Mouse (Mus musculus): Measurements from ENCODE around the gene Hoxb3. TPM values are rescaled to one million over a fixed set of nuclear protein-coding genes. Genes with fewer than 3 reads are reported as not detected.

Hoxb3 gene
- polyA plus RNA-seq, 1 experiment from 2014 or later = 53.8 TPM

GRCm38 (mm10) chr11:96347717-96348116 lies 24.6 kb downstream of the Hoxb3 start:
- in situ Hi-C loops (cut with MboI; ENCODE audit: low pct_unique_long_range_greater_than_20kb) = no loop called here
- no peak for TF ChIP-seq CTCF (IDR thresholded peaks at IDR 0.05)

GRCm38 (mm10) chr11:96348141-96348928 lies 25.2 kb downstream of the Hoxb3 start:
- POLR2A ChIA-PET = interaction anchor here (0.5 to 7.8 kb wide), 14 partner anchors 7 to 195 kb away, joined by 3 to 51 read pairs (median 6); partner anchors contain the start of genes Hoxb3 and Hoxb5
- CTCF ChIA-PET = interaction anchor here (1.0 to 2.4 kb wide), 5 partner anchors 16 to 391 kb away, joined by 3 to 12 read pairs (median 4); partner anchors contain the start of gene Hoxb5
- ATAC-seq (no peak), DNase-seq (ENCODE audit: low read depth, low spot score) (no peak)
- no peak for TF ChIP-seq CTCF (IDR thresholded peaks at IDR 0.05)
- H3K27me3 ChIP-seq = no peaks in the 10 kb centered on the region
- in situ Hi-C loops (cut with MboI; ENCODE audit: low pct_unique_long_range_greater_than_20kb) = no loop called here

More at GRCm38 (mm10) chr11:96347717-96348116, 24.6 kb downstream of the Hoxb3 start:
- ATAC-seq = no peak
- ChIA-PET CTCF (interaction anchor here (0.8 to 2.4 kb wide), 7 partner anchors 16 to 273 kb away, joined by 3 to 12 read pairs (median 4); partner anchors contain the start of gene Hoxb5), POLR2A (interaction anchor here (0.9 to 2.4 kb wide), 12 partner anchors 9 to 196 kb away, joined by 3 to 10 read pairs (median 5); partner anchors contain the start of genes Hoxb3 and Hoxb5)
- DNase-seq (ENCODE audit: low read depth, low spot score) = no peak
- H3K27me3 ChIP-seq = no peaks in the 10 kb centered on the region

- ChIA-PET CTCF (interaction anchor here (1.4 to 2.4 kb wide), 4 partner anchors 17 to 391 kb away, joined by 4 to 12 read pairs (median 4); partner anchors contain the start of gene Hoxb5), POLR2A (interaction anchor here (0.5 to 7.8 kb wide), 10 partner anchors 8 to 194 kb away, joined by 3 to 51 read pairs (median 6); partner anchors contain the start of gene Hoxb5)
- no peak for DNase-seq (ENCODE audit: low read depth, low spot score)
- TF ChIP-seq CTCF (IDR thresholded peaks at IDR 0.05) = no peak
- ATAC-seq = no peak
- in situ Hi-C loops (cut with MboI; ENCODE audit: low pct_unique_long_range_greater_than_20kb) = no loop called here
- H3K27me3 ChIP-seq = no peaks in the 10 kb centered on the region
Observed at GRCm38 (mm10) chr11:96348988-96349387, 25.9 kb downstream of the Hoxb3 start.

GRCm38 (mm10) chr11:96349491-96350340 lies 26.6 kb downstream of the Hoxb3 start:
- in situ Hi-C loops (cut with MboI; ENCODE audit: low pct_unique_long_range_greater_than_20kb) = loop anchor here (5.0 kb wide), 2 partner anchors 37 to 63 kb away; no protein-coding TSS in a partner anchor
- DNase-seq (ENCODE audit: low read depth, low spot score) = no peak
- ChIA-PET CTCF (interaction anchor here (1.4 to 2.4 kb wide), 2 partner anchors 45 to 390 kb away, joined by 4 to 12 read pairs; partner anchors contain the start of gene Hoxb5), POLR2A (interaction anchor here (0.8 to 7.8 kb wide), 7 partner anchors 9 to 206 kb away, joined by 3 to 51 read pairs (median 12); no protein-coding TSS in a partner anchor)
- TF ChIP-seq CTCF (IDR thresholded peaks at IDR 0.05) = no peak
- no peaks in the 10 kb centered on the region for H3K27me3 ChIP-seq
- peak; percentile 26 for ATAC-seq

- in situ Hi-C loops (cut with MboI; ENCODE audit: low pct_unique_long_range_greater_than_20kb) = loop anchor here (5.0 kb wide), 2 partner anchors 38 to 62 kb away; no protein-coding TSS in a partner anchor
- CTCF ChIA-PET = no interaction called here
- ATAC-seq (no peak), DNase-seq (ENCODE audit: low read depth, low spot score) (no peak)
- POLR2A ChIA-PET = interaction anchor here (0.9 to 7.8 kb wide), 7 partner anchors 9 to 206 kb away, joined by 3 to 51 read pairs (median 12); no protein-coding TSS in a partner anchor
- H3K27me3 ChIP-seq = no peaks in the 10 kb centered on the region
- no peak for TF ChIP-seq CTCF (IDR thresholded peaks at IDR 0.05)
Observed at GRCm38 (mm10) chr11:96350341-96350624, 27.2 kb downstream of the Hoxb3 start, which contains the start of gene Hoxb2. Gene Hoxb2 (plus strand): TSS chr11:96350525.

GRCm38 (mm10) chr11:96350791-96351190 lies 27.7 kb downstream of the Hoxb3 start:
- ChIA-PET POLR2A (interaction anchor here (0.5 to 7.8 kb wide), 12 partner anchors 10 to 463 kb away, joined by 3 to 51 read pairs (median 6); no protein-coding TSS in a partner anchor), CTCF (interaction anchor here (0.8 kb wide), 1 partner anchor 22 kb away, joined by 3 read pairs; no protein-coding TSS in a partner anchor)
- H3K27me3 ChIP-seq = no peaks in the 10 kb centered on the region
- ATAC-seq (no peak), DNase-seq (ENCODE audit: low read depth, low spot score) (no peak)
- no peak for TF ChIP-seq CTCF (IDR thresholded peaks at IDR 0.05)
- in situ Hi-C loops (cut with MboI; ENCODE audit: low pct_unique_long_range_greater_than_20kb) = loop anchor here (5.0 kb wide), 2 partner anchors 38 to 62 kb away; no protein-coding TSS in a partner anchor

- CTCF ChIA-PET = interaction anchor here (0.8 to 1.3 kb wide), 2 partner anchors 22 to 268 kb away, joined by 3 read pairs; no protein-coding TSS in a partner anchor
Observed at GRCm38 (mm10) chr11:96351312-96351711, 28.2 kb downstream of the Hoxb3 start.

GRCm38 (mm10) chr11:96351831-96352230 lies 28.7 kb downstream of the Hoxb3 start:
- TF ChIP-seq CTCF (IDR thresholded peaks at IDR 0.05) = no peak
- in situ Hi-C loops (cut with MboI; ENCODE audit: low pct_unique_long_range_greater_than_20kb) = loop anchor here (5.0 kb wide), 2 partner anchors 40 to 60 kb away; no protein-coding TSS in a partner anchor

More at GRCm38 (mm10) chr11:96351312-96351711, 28.2 kb downstream of the Hoxb3 start:
- H3K27me3 ChIP-seq = no peaks in the 10 kb centered on the region
- ATAC-seq = no peak
- no peak for TF ChIP-seq CTCF (IDR thresholded peaks at IDR 0.05)
- in situ Hi-C loops (cut with MboI; ENCODE audit: low pct_unique_long_range_greater_than_20kb) = loop anchor here (5.0 kb wide), 2 partner anchors 39 to 61 kb away; no protein-coding TSS in a partner anchor
- no peak for DNase-seq (ENCODE audit: low read depth, low spot score)
- POLR2A ChIA-PET = interaction anchor here (0.6 to 7.8 kb wide), 11 partner anchors 10 to 190 kb away, joined by 3 to 51 read pairs (median 8); no protein-coding TSS in a partner anchor

More at GRCm38 (mm10) chr11:96351831-96352230, 28.7 kb downstream of the Hoxb3 start:
- DNase-seq (ENCODE audit: low read depth, low spot score) (no peak), ATAC-seq (peak; percentile 12)
- POLR2A ChIA-PET = interaction anchor here (0.6 to 7.8 kb wide), 14 partner anchors 11 to 377 kb away, joined by 3 to 51 read pairs (median 9); partner anchors contain the start of genes Hoxb4 and Hoxb5
- H3K27me3 ChIP-seq = no peaks in the 10 kb centered on the region
- CTCF ChIA-PET = interaction anchor here (1.3 to 1.8 kb wide), 3 partner anchors 18 to 269 kb away, joined by 3 to 4 read pairs (median 4); no protein-coding TSS in a partner anchor

Data from Patski (cell line).